Mouse (Mus musculus): ENCODE measurements around the gene Mest.

DNA sequence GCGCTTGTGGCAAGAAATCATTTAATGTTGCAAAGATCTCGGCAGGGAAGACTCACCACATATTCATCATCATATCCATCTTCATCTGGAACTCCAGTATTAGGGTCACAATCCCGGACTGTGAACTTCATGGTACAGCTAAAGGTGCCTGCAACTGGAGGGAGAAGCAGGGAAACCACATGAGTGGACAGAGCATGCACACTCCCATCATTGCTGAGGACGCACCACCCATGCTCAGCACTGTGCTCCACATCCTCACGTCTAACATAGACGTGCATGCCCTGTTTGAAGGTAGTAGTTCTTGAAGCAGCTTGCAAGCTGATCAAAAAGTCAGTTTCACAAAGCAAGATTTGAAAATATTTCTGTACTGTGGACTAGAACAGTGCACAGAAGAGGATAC lies 27.1 kb downstream of the Mest start:
- TF ChIP-seq CTCF (IDR thresholded peaks at IDR 0.05; ENCODE audit: low read depth) (no peak), EP300 (optimal IDR thresholded peaks at IDR 0.05) (no peak)

All from stomach, postnatal 0 days (tissue).